Mouse (Mus musculus) intestine, embryonic 16.5 days (tissue): ENCODE measurements around the gene 4930556J24Rik. TPM values are rescaled to one million over a fixed set of nuclear protein-coding genes. Genes with fewer than 3 reads are reported as not detected.

Source experiments
- ATAC-seq: fragments of 200-750 bp; cut with Nextera tagmentation; 2 replicates; pipeline ENCODE4 v1.8.0; 2017; ENCODE audit warnings: moderate TSS enrichment, moderate library complexity
- H3K27ac ChIP-seq: fragments of 300-500 bp; sonication (generic); 2 replicates; pipeline ENCODE4 v1.5.1; 2014; ENCODE audit warnings: mild to moderate bottlenecking, low read length
- H3K27me3 ChIP-seq: fragments of 300-500 bp; sonication (generic); replicated peaks from 2 replicates; pipeline ENCODE4 v1.6.1; 2014; ENCODE audit warnings: low read length, control low read depth, mixed read lengths; ENCODE audit not compliant: control insufficient read depth, insufficient read depth
- H3K36me3 ChIP-seq: fragments of 300-500 bp; sonication (generic); 2 replicates; pipeline ENCODE4 v1.6.1; 2014; ENCODE audit warnings: low read length, control low read depth; ENCODE audit not compliant: control insufficient read depth, insufficient read depth
- H3K4me1 ChIP-seq: fragments of 300-500 bp; sonication (generic); 2 replicates; pipeline ENCODE4 v1.6.1; 2014; ENCODE audit warnings: low read length, control low read depth, mixed read lengths; ENCODE audit not compliant: control insufficient read depth, insufficient read depth
- H3K4me2 ChIP-seq: fragments of 300-500 bp; sonication (generic); 2 replicates; pipeline ENCODE4 v1.6.1; 2014; ENCODE audit warnings: low read depth, low read length, control low read depth
- H3K4me3 ChIP-seq: fragments of 300-500 bp; sonication (generic); 2 replicates; pipeline ENCODE4 v1.5.1; 2014; ENCODE audit warnings: mild to moderate bottlenecking, low read length
- H3K9ac ChIP-seq: fragments of 300-500 bp; sonication (generic); 2 replicates; pipeline ENCODE4 v1.6.1; 2014; ENCODE audit warnings: low read depth, low read length
- H3K9me3 ChIP-seq: fragments of 300-500 bp; sonication (generic); 2 replicates; pipeline ENCODE4 v1.6.1; 2016; ENCODE audit warnings: low read length, control low read depth; ENCODE audit not compliant: control insufficient read depth
- WGBS: fragments of 180-500 bp; shearing (Covaris S2); extraction: QIAGEN DNeasy Blood & Tissue Kit; methylation state at CpG from one replicate; pipeline ENCODE4 v1.1.7; 2014; 5-methylcytosine and 5-hydroxymethylcytosine counted together
- polyA plus RNA-seq: library from polyadenylated mRNA; unstranded; fragments of >200 nt; fragmentation: Nextera tagmentation; extraction: Ambion mirVana; gene quantifications from 2 replicates; pipeline ENCODE4 v1.2.1, GENCODE M21; 2015

4930556J24Rik gene
- polyA plus RNA-seq, 1 experiment from 2014 or later: not detected

GRCm38 (mm10) chr11:3910513-3911310, 65.9 kb downstream of the 4930556J24Rik start:
- no peak overlapping the region for H3K4me3 ChIP-seq
- H3K9ac ChIP-seq: no peak overlapping the region
- no peak overlapping the region for H3K4me2 ChIP-seq
- H3K4me1 ChIP-seq: peaks cover 13% of the 10 kb centered on the region
- WGBS: 72% methylated on average over 5 of the region's 5 CpGs
- no peaks in the 10 kb centered on the region for H3K9me3 ChIP-seq
- ATAC-seq: no peak
- no peaks in the 10 kb centered on the region for H3K36me3 ChIP-seq
- H3K27me3 ChIP-seq: peaks cover 4% of the 10 kb centered on the region; the same call in 1 of the 2 replicates
- H3K27ac ChIP-seq: no peak overlapping the region

DNA sequence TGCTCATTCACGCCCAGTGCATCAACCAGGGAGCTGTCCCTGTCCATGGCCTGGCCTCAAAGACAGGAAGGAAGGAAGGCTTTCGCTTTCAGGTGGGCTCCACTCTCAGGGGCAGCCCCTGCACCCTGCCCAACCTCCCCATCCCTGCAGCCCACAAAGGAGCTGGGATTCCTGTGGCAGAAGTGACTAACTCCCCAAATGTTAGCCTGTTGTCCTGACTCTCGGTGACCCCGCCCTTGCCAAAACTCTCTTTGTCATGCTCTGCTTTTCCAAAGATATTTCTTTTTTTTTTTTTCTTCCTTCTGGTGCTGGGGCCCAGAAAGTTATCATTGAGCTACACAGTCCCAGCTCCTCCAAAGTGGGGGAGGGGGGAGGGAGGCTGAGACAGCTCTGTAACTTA, 67.3 kb downstream of the 4930556J24Rik start:
- WGBS: 85% methylated on average over 4 of the region's 4 CpGs
- H3K36me3 ChIP-seq: no peaks in the 10 kb centered on the region
- no peak overlapping the region for H3K4me2 ChIP-seq
- no peak overlapping the region for H3K4me3 ChIP-seq
- ATAC-seq: no peak
- H3K9me3 ChIP-seq: no peaks in the 10 kb centered on the region
- peaks cover 13% of the 10 kb centered on the region for H3K4me1 ChIP-seq
- H3K9ac ChIP-seq: no peak overlapping the region
- peaks cover 4% of the 10 kb centered on the region; the same call in 1 of the 2 replicates for H3K27me3 ChIP-seq
- no peak overlapping the region for H3K27ac ChIP-seq

GRCm38 (mm10) chr11:3905446-3905845, 71.1 kb downstream of the 4930556J24Rik start:
- 76% methylated on average over 1 of the region's 1 CpGs for WGBS
- H3K4me1 ChIP-seq: no peaks in the 10 kb centered on the region
- no peak for ATAC-seq
- no peaks in the 10 kb centered on the region for H3K9me3 ChIP-seq
- no peak overlapping the region for H3K4me2 ChIP-seq
- H3K27me3 ChIP-seq: no peaks in the 10 kb centered on the region
- no peak overlapping the region for H3K4me3 ChIP-seq
- no peaks in the 10 kb centered on the region for H3K36me3 ChIP-seq
- no peak overlapping the region for H3K27ac ChIP-seq
- H3K9ac ChIP-seq: no peak overlapping the region

- H3K9me3 ChIP-seq: no peaks in the 10 kb centered on the region
- H3K4me2 ChIP-seq: no peak overlapping the region
- no peak overlapping the region for H3K27ac ChIP-seq
- H3K36me3 ChIP-seq: no peaks in the 10 kb centered on the region
- H3K9ac ChIP-seq: no peak overlapping the region
- H3K27me3 ChIP-seq: no peaks in the 10 kb centered on the region
- no peak for ATAC-seq
- H3K4me3 ChIP-seq: no peak overlapping the region
- no peaks in the 10 kb centered on the region for H3K4me1 ChIP-seq
- WGBS: 80% methylated on average over 6 of the region's 6 CpGs
Measured at GRCm38 (mm10) chr11:3904673-3905072, 71.9 kb downstream of the 4930556J24Rik start.

GRCm38 (mm10) chr11:3903046-3903445, 73.5 kb downstream of the 4930556J24Rik start:
- H3K27ac ChIP-seq: no peak overlapping the region
- no peak overlapping the region for H3K4me2 ChIP-seq
- ATAC-seq: no peak
- H3K27me3 ChIP-seq: no peaks in the 10 kb centered on the region
- H3K4me3 ChIP-seq: no peak overlapping the region
- 83% methylated on average over 5 of the region's 5 CpGs for WGBS
- no peaks in the 10 kb centered on the region for H3K4me1 ChIP-seq
- no peaks in the 10 kb centered on the region; the same call in 1 of the 2 replicates for H3K36me3 ChIP-seq
- H3K9me3 ChIP-seq: no peaks in the 10 kb centered on the region
- no peak overlapping the region for H3K9ac ChIP-seq

GRCm38 (mm10) chr11:3902516-3902915, 74.1 kb downstream of the 4930556J24Rik start:
- Histone ChIP-seq H3K27me3 (no peaks in the 10 kb centered on the region), H3K9ac (no peak overlapping the region), H3K4me3 (no peak overlapping the region), H3K36me3 (no peaks in the 10 kb centered on the region; the same call in 1 of the 2 replicates), H3K9me3 (no peaks in the 10 kb centered on the region), H3K4me2 (no peak overlapping the region), H3K4me1 (no peaks in the 10 kb centered on the region), H3K27ac (no peak overlapping the region)
- 83% methylated on average over 3 of the region's 3 CpGs for WGBS
- no peak for ATAC-seq

- 55% methylated on average over 6 of the region's 6 CpGs for WGBS
- peak; percentile 30; the same call in 1 of the 2 replicates for ATAC-seq
Measured at GRCm38 (mm10) chr11:3900296-3900695, 76.3 kb downstream of the 4930556J24Rik start.

DNA sequence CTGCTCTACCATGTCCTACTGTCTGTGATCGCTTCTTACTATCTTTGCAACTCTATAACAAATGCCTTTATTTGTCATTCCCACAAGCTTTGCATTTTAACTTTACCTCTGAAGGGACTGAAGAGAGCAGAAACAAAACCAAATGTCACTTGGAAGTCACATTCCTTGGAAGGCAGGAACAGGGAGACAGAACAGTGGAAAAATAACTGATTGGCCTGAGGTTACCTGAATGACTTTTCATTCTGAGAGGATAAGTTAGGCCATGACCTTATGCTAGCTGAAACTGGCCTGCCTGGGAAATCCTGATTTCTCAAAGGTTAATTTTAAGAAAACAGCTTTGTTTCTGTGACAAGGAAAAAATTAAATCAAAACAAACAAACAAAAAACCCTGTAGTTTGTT, 80.6 kb downstream of the 4930556J24Rik start:
- Histone ChIP-seq H3K4me2 (no peak overlapping the region), H3K27ac (no peak overlapping the region), H3K4me3 (no peak overlapping the region), H3K27me3 (no peaks in the 10 kb centered on the region), H3K9me3 (no peaks in the 10 kb centered on the region), H3K9ac (no peak overlapping the region), H3K36me3 (no peaks in the 10 kb centered on the region; the same call in 1 of the 2 replicates), H3K4me1 (0 out of 2 replicates have a peak, but pooled peaks cover 2% of the 10 kb centered on the region)
- WGBS: 77% methylated on average over 1 of the region's 1 CpGs
- ATAC-seq: no peak

More at GRCm38 (mm10) chr11:3900296-3900695, 76.3 kb downstream of the 4930556J24Rik start:
- H3K36me3 ChIP-seq: no peaks in the 10 kb centered on the region; the same call in 1 of the 2 replicates
- no peak overlapping the region for H3K4me3 ChIP-seq
- H3K4me2 ChIP-seq: no peak overlapping the region
- H3K4me1 ChIP-seq: 0 out of 2 replicates have a peak, but pooled peaks cover 2% of the 10 kb centered on the region
- no peaks in the 10 kb centered on the region for H3K27me3 ChIP-seq
- H3K9me3 ChIP-seq: no peaks in the 10 kb centered on the region
- no peak overlapping the region for H3K27ac ChIP-seq
- no peak overlapping the region for H3K9ac ChIP-seq

DNA sequence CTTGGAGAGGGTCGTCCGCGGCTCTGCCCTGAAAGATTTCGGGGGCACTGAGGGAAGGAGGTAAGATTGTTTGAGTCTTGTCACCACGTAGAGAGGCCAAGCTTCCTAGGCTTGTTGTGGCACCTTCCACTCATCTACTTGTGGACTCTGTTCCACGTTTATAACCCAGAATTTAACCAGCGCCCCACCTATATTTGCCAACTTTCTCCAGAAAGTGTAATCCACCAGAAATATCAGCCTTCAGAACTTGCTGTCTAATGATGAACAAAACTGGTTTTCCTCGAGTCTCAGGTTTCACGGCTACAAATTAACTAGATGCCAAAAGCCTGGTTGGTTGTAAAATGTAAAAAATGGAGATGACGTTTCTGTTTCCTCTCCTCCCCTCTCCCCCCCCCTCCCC, 81.1 kb downstream of the 4930556J24Rik start:
- 3% methylated on average over 10 of the region's 10 CpGs for WGBS
- peak overlapping the region; percentile 66 for H3K9ac ChIP-seq
- H3K4me3 ChIP-seq: peak overlapping the region; percentile 48
- H3K27ac ChIP-seq: peak overlapping the region; percentile 86
- H3K4me2 ChIP-seq: peak overlapping the region; percentile 84
- H3K9me3 ChIP-seq: no peaks in the 10 kb centered on the region
- peak; percentile 90 for ATAC-seq
- no peaks in the 10 kb centered on the region; the same call in 1 of the 2 replicates for H3K36me3 ChIP-seq
- H3K4me1 ChIP-seq: 0 out of 2 replicates have a peak, but pooled peaks cover 2% of the 10 kb centered on the region
- H3K27me3 ChIP-seq: no peaks in the 10 kb centered on the region
